Mouse (Mus musculus): ENCODE measurements at regions not wholly inside any gene's neighbourhood (a gene's known extent, or its start where the extent isn't known, plus 50 kb on each side); places are given as distances from the start of the nearest gene placed in this dataset.

- TF ChIP-seq CTCF (IDR thresholded peaks at IDR 0.05; ENCODE audit: extremely low read depth, insufficient read length, insufficient replicate concordance, low read depth, low read length) (no peak), POLR2A (IDR thresholded peaks at IDR 0.05; ENCODE audit: low read depth, low read length) (no peak)
Measured at GRCm38 (mm10) chr4:11869721-11870120, 111.3 kb downstream of the Gm10604 start.
